Comparison of ENCODE assay signal across 8 mouse cellular contexts in the genomic region with DNA sequence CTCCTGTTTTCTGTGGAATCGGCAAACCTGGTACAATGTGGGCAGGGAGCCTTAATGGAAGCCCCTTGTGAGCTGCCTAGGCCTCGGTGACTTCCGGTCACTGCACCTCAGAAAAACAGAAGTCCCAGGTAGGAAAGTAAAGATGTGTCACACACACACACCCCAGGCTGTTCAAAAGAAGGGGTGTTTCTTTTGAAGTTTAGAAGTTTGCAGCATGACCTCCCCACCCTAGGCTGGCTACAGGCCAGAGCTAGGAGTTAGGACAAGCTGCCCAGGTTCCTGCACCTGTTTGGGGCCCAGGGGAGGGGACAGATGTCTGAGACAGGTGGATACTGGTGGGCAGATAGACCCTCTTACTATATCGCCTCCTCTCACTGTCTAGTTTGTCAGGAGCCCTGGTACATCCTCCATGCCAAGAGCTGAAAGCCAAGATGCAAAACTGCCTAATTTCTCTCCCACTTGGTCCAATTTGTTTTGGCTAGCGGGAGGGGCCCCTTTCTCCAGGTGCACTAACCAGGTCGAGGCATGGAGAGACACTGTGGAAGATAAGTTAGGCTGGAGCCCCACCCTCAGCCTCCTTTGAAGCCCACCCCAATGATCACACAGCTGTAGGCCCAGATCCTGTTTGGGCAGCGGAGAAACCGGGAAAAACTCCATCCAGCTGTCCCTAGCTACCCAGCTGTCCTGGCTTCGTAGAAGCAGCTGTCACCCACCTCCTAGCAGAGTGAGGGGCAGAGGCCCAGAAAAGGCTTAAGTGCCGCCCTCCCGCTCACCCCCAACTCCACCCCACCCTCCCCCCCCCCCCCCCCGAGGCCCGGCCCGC. TPM values are rescaled to one million over a fixed set of nuclear protein-coding genes. Genes with fewer than 3 reads are reported as not detected.
DNase-seq lines count a peak whose midpoint lies in the region; ATAC-seq lines count a peak whose summit lies in the region.

No protein-coding gene starts in this region.

- no peak overlapping the region for H3K9ac ChIP-seq in liver, embryonic 15.5 days

- peaks cover 4% of the 10 kb centered on the region; the same call in 1 of the 2 replicates for H3K27me3 ChIP-seq in liver, embryonic 15.5 days

- 28% methylated on average over 12 of the region's 14 CpGs for WGBS in liver, embryonic 15.5 days (ENCODE audit: insufficient replicate concordance)

- H3K4me2 ChIP-seq in liver, embryonic 15.5 days, result peak overlapping the region; percentile 52

- peak; percentile 30 for DNase-seq in adrenal gland, adult 2 months
- DNase-seq in adrenal gland, adult 8-10 months, result no peak
- peak; percentile 49 for DNase-seq in thymus, postnatal 0 days (ENCODE audit: low spot score)
- no peak for DNase-seq in thymus, adult 18-20 months
- DNase-seq in thymus, postnatal 14 days, result peak; percentile 44
- DNase-seq in layer of hippocampus, adult 18-20 months (ENCODE audit: low spot score in 2 of 2), result no peak
- DNase-seq in left cerebral cortex, adult 11 months (ENCODE audit: low spot score), result no peak

- no peak overlapping the region for H3K4me3 ChIP-seq in liver, embryonic 15.5 days (replicated peaks)

- no peak overlapping the region for H3K27ac ChIP-seq in liver, embryonic 15.5 days (replicated peaks)

- ATAC-seq in liver, embryonic 15.5 days (ENCODE audit: insufficient read depth), result no peak

- peaks cover 39% of the 10 kb centered on the region for H3K4me1 ChIP-seq in liver, embryonic 15.5 days (replicated peaks)

- H3K36me3 ChIP-seq in liver, embryonic 15.5 days (replicated peaks), result peaks cover 40% of the 10 kb centered on the region

- no peaks in the 10 kb centered on the region for H3K9me3 ChIP-seq in liver, embryonic 15.5 days (replicated peaks)

RNA-seq across cellular contexts. Expression of gene Trim8, which starts 16.2 kb away (rescaled TPM):
- 10 to 100 TPM; 38.0 to 66.4 TPM for total RNA-seq in adrenal gland, adult 2 months (2021)
- 66.1 and 78.8 TPM in 2 replicates for polyA plus RNA-seq in adrenal gland, adult 2 months (2012; rRNA removed)
- 10 to 100 TPM; 46.6 to 69.0 (median 59.4) TPM for total RNA-seq in adrenal gland, adult 8-10 months (2022)
- 20.4 and 23.6 TPM in 2 replicates for polyA plus RNA-seq in thymus, postnatal 0 days (2015; fragmentation: Nextera tagmentation; extraction: Ambion mirVana)
- polyA plus RNA-seq in liver, embryonic 15.5 days (2015; fragmentation: Nextera tagmentation; extraction: Ambion mirVana), result 8.8 and 10.9 TPM in 2 replicates
- total RNA-seq in layer of hippocampus, adult 18-20 months (2021), result 100 to 1,000 TPM; 110 to 112 TPM

RNA-seq across cellular contexts. Expression of gene Arl3, which starts 55.3 kb away (rescaled TPM):
- 10 to 100 TPM; 51.6 to 75.1 TPM for total RNA-seq in adrenal gland, adult 2 months (2021)
- polyA plus RNA-seq in adrenal gland, adult 2 months (2012; rRNA removed), result 11.7 and 12.2 TPM in 2 replicates
- total RNA-seq in adrenal gland, adult 8-10 months (2022), result 10 to 100 TPM; 39.0 to 81.8 (median 61.0) TPM
- 47.5 and 52.3 TPM in 2 replicates for polyA plus RNA-seq in thymus, postnatal 0 days (2015; fragmentation: Nextera tagmentation; extraction: Ambion mirVana)
- 22.9 and 25.4 TPM in 2 replicates for polyA plus RNA-seq in liver, embryonic 15.5 days (2015; fragmentation: Nextera tagmentation; extraction: Ambion mirVana)
- total RNA-seq in layer of hippocampus, adult 18-20 months (2021), result 100 to 1,000 TPM; 127 to 132 TPM

RNA-seq across cellular contexts. Expression of gene Sfxn2, which starts 55.4 kb away (rescaled TPM):
- total RNA-seq in adrenal gland, adult 2 months (2021), result 10 to 100 TPM in 1 of 2 experiments, 1 to 10 TPM in 1; 7.7 to 12.7 TPM
- polyA plus RNA-seq in adrenal gland, adult 2 months (2012; rRNA removed), result 3.7 and 4.6 TPM in 2 replicates
- total RNA-seq in adrenal gland, adult 8-10 months (2022), result 10 to 100 TPM in 3 of 4 experiments, 1 to 10 TPM in 1; 7.0 to 16.4 (median 12.0) TPM
- 13.9 and 16.9 TPM in 2 replicates for polyA plus RNA-seq in thymus, postnatal 0 days (2015; fragmentation: Nextera tagmentation; extraction: Ambion mirVana)
- 28.6 and 33.4 TPM in 2 replicates for polyA plus RNA-seq in liver, embryonic 15.5 days (2015; fragmentation: Nextera tagmentation; extraction: Ambion mirVana)
- total RNA-seq in layer of hippocampus, adult 18-20 months (2021), result 1 to 10 TPM; 5.2 to 7.6 TPM

Comparison
In these comparisons a context has a peak if more than half of its experiments do, and no peak if none do; other contexts are left out.
1. DNase-seq: peak in adrenal gland, adult 2 months (single experiment), thymus, postnatal 0 days (single experiment) and thymus, postnatal 14 days (single experiment); none in adrenal gland, adult 8-10 months (single experiment), thymus, adult 18-20 months (0 of 2), layer of hippocampus, adult 18-20 months (0 of 2) and left cerebral cortex, adult 11 months (single experiment).